Mouse (Mus musculus): ENCODE measurements around the gene Nfatc4.

DNA sequence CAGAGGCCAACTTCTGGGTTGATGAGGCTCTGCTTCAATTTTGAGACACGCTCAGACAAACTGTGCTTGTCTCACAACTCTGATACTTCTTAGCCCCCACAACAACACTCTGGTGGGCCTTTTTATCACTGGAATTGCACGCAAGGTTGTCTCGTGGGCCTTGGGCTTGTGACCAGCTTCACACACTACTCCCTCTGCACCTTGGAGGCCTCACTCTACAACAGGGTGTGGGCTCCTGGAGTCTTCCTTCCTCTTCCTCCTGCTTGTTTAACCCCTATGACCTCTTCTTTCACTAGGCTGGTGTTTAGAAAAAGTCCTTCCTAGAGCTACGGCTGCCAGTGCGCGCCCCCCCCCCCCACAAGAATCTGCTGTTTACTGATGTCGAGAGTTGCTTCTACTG is 46.2 kb upstream of the Nfatc4 start:
- no peak for TF ChIP-seq CTCF (IDR thresholded peaks at IDR 0.05; ENCODE audit: low read depth, low read length)
- TF ChIP-seq POLR2A (IDR thresholded peaks at IDR 0.05; ENCODE audit: borderline replicate concordance, low read depth, low read length) = no peak

Data from bone marrow macrophage, adult 2 months (primary cell).